8 mouse cellular contexts compared by ENCODE assay signal in genomic region chr11:53521821-53522131, GRCm38 (mm10). TPM values are rescaled to one million over a fixed set of nuclear protein-coding genes. Genes with fewer than 3 reads are reported as not detected.
A peak's percentile ranks its signal among the peaks of the same experiment; 100 is the strongest.
DNase-seq lines count a peak whose midpoint lies in the region; ATAC-seq and TF ChIP-seq lines count a peak whose summit lies in the region.

No protein-coding gene starts in this region.

- no peak for ATAC-seq in heart, embryonic 15.5 days (replicated peaks; ENCODE audit: insufficient number of reproducible peaks, insufficient read depth, low FRiP score, low read depth)
- ATAC-seq in lung, postnatal 0 days, result no peak

- peak overlapping the region; percentile 74 for H3K4me2 ChIP-seq in heart, embryonic 15.5 days
- peak overlapping the region; percentile 85; the same call in 1 of the 2 replicates for H3K4me2 ChIP-seq in lung, postnatal 0 days (replicated peaks; ENCODE audit: low read depth, low read length)

- intact Hi-C loops in left cerebral cortex, adult 2 months (cut with DNase I), result loop anchor here (2.0 kb wide), 2 partner anchors 25 to 51 kb away; partner anchors contain the start of gene Gm9837
- intact Hi-C loops in left cerebral cortex, postnatal 4 days (cut with DNase I), result no loop called here

- peak overlapping the region; percentile 99 for H3K27ac ChIP-seq in left cerebral cortex, adult 2 months
- no peak overlapping the region for H3K27ac ChIP-seq in embryonic facial prominence, embryonic 10.5 days (replicated peaks)
- peak overlapping the region; percentile 82; the same call in 1 of the 2 replicates for H3K27ac ChIP-seq in heart, embryonic 15.5 days
- H3K27ac ChIP-seq in lung, postnatal 0 days (ENCODE audit: low read length), result no peak overlapping the region

- 82% methylated on average over 7 of the region's 7 CpGs for WGBS in embryonic facial prominence, embryonic 10.5 days
- WGBS in heart, embryonic 15.5 days, result 59% methylated on average over 7 of the region's 7 CpGs
- WGBS in lung, postnatal 0 days, result 78% methylated on average over 7 of the region's 7 CpGs

- no peaks in the 10 kb centered on the region for H3K36me3 ChIP-seq in embryonic facial prominence, embryonic 10.5 days (replicated peaks)
- no peaks in the 10 kb centered on the region for H3K36me3 ChIP-seq in heart, embryonic 15.5 days
- H3K36me3 ChIP-seq in lung, postnatal 0 days (ENCODE audit: insufficient read depth, low read length), result no peaks in the 10 kb centered on the region

- no peak overlapping the region for H3K9ac ChIP-seq in heart, embryonic 15.5 days
- no peak overlapping the region for H3K9ac ChIP-seq in lung, postnatal 0 days (replicated peaks; ENCODE audit: low read depth)

- no peak for TF ChIP-seq CTCF in left cerebral cortex, adult 2 months (IDR thresholded peaks at IDR 0.05)
- TF ChIP-seq CTCF in lung, postnatal 0 days (IDR thresholded peaks at IDR 0.05), result no peak

- H3K27me3 ChIP-seq in embryonic facial prominence, embryonic 10.5 days (replicated peaks; ENCODE audit: low read depth, poor library complexity, severe bottlenecking), result peaks cover 21% of the 10 kb centered on the region
- no peaks in the 10 kb centered on the region for H3K27me3 ChIP-seq in heart, embryonic 15.5 days
- H3K27me3 ChIP-seq in lung, postnatal 0 days (replicated peaks; ENCODE audit: insufficient read depth, low read length), result no peaks in the 10 kb centered on the region

- TF ChIP-seq EP300 in lung, postnatal 0 days (IDR thresholded peaks at IDR 0.05), result no peak

- no peaks in the 10 kb centered on the region for H3K9me3 ChIP-seq in embryonic facial prominence, embryonic 10.5 days
- no peaks in the 10 kb centered on the region for H3K9me3 ChIP-seq in heart, embryonic 15.5 days (replicated peaks)
- no peaks in the 10 kb centered on the region for H3K9me3 ChIP-seq in lung, postnatal 0 days (ENCODE audit: low read length)

- H3K4me1 ChIP-seq in embryonic facial prominence, embryonic 10.5 days, result peaks cover 77% of the 10 kb centered on the region
- peaks cover 71% of the 10 kb centered on the region for H3K4me1 ChIP-seq in heart, embryonic 15.5 days (replicated peaks)
- H3K4me1 ChIP-seq in lung, postnatal 0 days (ENCODE audit: insufficient read depth, low read depth, low read length), result peaks cover 14% of the 10 kb centered on the region

- DNase-seq in left cerebral cortex, adult 2 months (ENCODE audit: extremely low spot score in 1 of 2, low spot score in 2 of 2), result no peak
- no peak for DNase-seq in left cerebral cortex, postnatal 4 days
- DNase-seq in embryonic facial prominence, embryonic 10.5 days (ENCODE audit: low spot score), result no peak
- DNase-seq in lung, postnatal 0 days (ENCODE audit: low spot score), result no peak
- DNase-seq in layer of hippocampus, adult 9-11 months, result no peak
- DNase-seq in right cerebral cortex, postnatal 14 days, result no peak
- no peak for DNase-seq in layer of hippocampus, adult 11-12 months (ENCODE audit: low spot score)

- peak overlapping the region; percentile 81 for H3K4me3 ChIP-seq in left cerebral cortex, adult 2 months
- peak overlapping the region; percentile 92; the same call in 1 of the 2 replicates for H3K4me3 ChIP-seq in embryonic facial prominence, embryonic 10.5 days
- H3K4me3 ChIP-seq in heart, embryonic 15.5 days, result peak overlapping the region; percentile 86
- no peak overlapping the region for H3K4me3 ChIP-seq in lung, postnatal 0 days (ENCODE audit: low read depth, low read length)

RNA-seq across cellular contexts. Expression of gene Sept8, which starts 2.7 kb away (rescaled TPM):
- 100 to 1,000 TPM; 304 to 314 TPM for total RNA-seq in left cerebral cortex, adult 2 months (2021)
- total RNA-seq in left cerebral cortex, postnatal 4 days (2021), result 10 to 100 TPM; 53.7 to 54.5 TPM
- polyA plus RNA-seq in embryonic facial prominence, embryonic 10.5 days (2016; fragmentation: Nextera tagmentation; extraction: Ambion mirVana), result 17.7 and 19.0 TPM in 2 replicates
- 18.8 and 23.3 TPM in 2 replicates for polyA plus RNA-seq in heart, embryonic 15.5 days (2015; fragmentation: Nextera tagmentation; extraction: Ambion mirVana)
- polyA plus RNA-seq in lung, postnatal 0 days (2015; fragmentation: Nextera tagmentation; extraction: Ambion mirVana), result 13.9 and 15.5 TPM in 2 replicates

RNA-seq across cellular contexts. Expression of gene Sowaha, which starts 41.7 kb away (rescaled TPM):
- 10 to 100 TPM; 68.8 to 83.8 TPM for total RNA-seq in left cerebral cortex, adult 2 months (2021)
- total RNA-seq in left cerebral cortex, postnatal 4 days (2021), result 10 to 100 TPM; 12.2 to 18.1 TPM
- polyA plus RNA-seq in embryonic facial prominence, embryonic 10.5 days (2016; fragmentation: Nextera tagmentation; extraction: Ambion mirVana), result 0.44 and 0.82 TPM in 2 replicates
- polyA plus RNA-seq in heart, embryonic 15.5 days (2015; fragmentation: Nextera tagmentation; extraction: Ambion mirVana), result 0.34 and 0.48 TPM in 2 replicates
- 0.42 and 0.62 TPM in 2 replicates for polyA plus RNA-seq in lung, postnatal 0 days (2015; fragmentation: Nextera tagmentation; extraction: Ambion mirVana)

RNA-seq across cellular contexts. Expression of gene Gm9945, which starts 41.8 kb away (rescaled TPM):
- 1 to 10 TPM; 1.8 to 2.2 TPM for total RNA-seq in left cerebral cortex, adult 2 months (2021)
- total RNA-seq in left cerebral cortex, postnatal 4 days (2021), result under 1 TPM; 0.52 to 0.98 TPM
- 0.16 TPM in 1 of 2 replicates, not detected in the other for polyA plus RNA-seq in embryonic facial prominence, embryonic 10.5 days (2016; fragmentation: Nextera tagmentation; extraction: Ambion mirVana)
- not detected in 2 replicates for polyA plus RNA-seq in heart, embryonic 15.5 days (2015; fragmentation: Nextera tagmentation; extraction: Ambion mirVana)
- polyA plus RNA-seq in lung, postnatal 0 days (2015; fragmentation: Nextera tagmentation; extraction: Ambion mirVana), result not detected in 2 replicates

RNA-seq across cellular contexts. Expression of gene Kif3a, which starts 45.4 kb away (rescaled TPM):
- 100 to 1,000 TPM; 127 to 131 TPM for total RNA-seq in left cerebral cortex, adult 2 months (2021)
- 100 to 1,000 TPM; 169 to 171 TPM for total RNA-seq in left cerebral cortex, postnatal 4 days (2021)
- polyA plus RNA-seq in embryonic facial prominence, embryonic 10.5 days (2016; fragmentation: Nextera tagmentation; extraction: Ambion mirVana), result 68.0 and 77.6 TPM in 2 replicates
- polyA plus RNA-seq in heart, embryonic 15.5 days (2015; fragmentation: Nextera tagmentation; extraction: Ambion mirVana), result 43.5 and 43.6 TPM in 2 replicates
- 39.4 and 39.9 TPM in 2 replicates for polyA plus RNA-seq in lung, postnatal 0 days (2015; fragmentation: Nextera tagmentation; extraction: Ambion mirVana)

RNA-seq across cellular contexts. Expression of gene Gm9837, which starts 51.5 kb away (rescaled TPM):
- under 1 TPM in 1 of 2 experiments, not detected in 1; 0.84 TPM for total RNA-seq in left cerebral cortex, adult 2 months (2021)
- not detected for total RNA-seq in left cerebral cortex, postnatal 4 days (2021)
- not detected in 2 replicates for polyA plus RNA-seq in embryonic facial prominence, embryonic 10.5 days (2016; fragmentation: Nextera tagmentation; extraction: Ambion mirVana)
- polyA plus RNA-seq in heart, embryonic 15.5 days (2015; fragmentation: Nextera tagmentation; extraction: Ambion mirVana), result not detected in 2 replicates
- not detected in 2 replicates for polyA plus RNA-seq in lung, postnatal 0 days (2015; fragmentation: Nextera tagmentation; extraction: Ambion mirVana)

Comparison
In these comparisons a context has a peak if more than half of its experiments do, and no peak if none do; other contexts are left out.
1. H3K27ac ChIP-seq: peak in left cerebral cortex, adult 2 months (single experiment) and heart, embryonic 15.5 days (single experiment); none in embryonic facial prominence, embryonic 10.5 days (single experiment) and lung, postnatal 0 days (single experiment).